Mouse (Mus musculus): ENCODE measurements around the gene Dek.

GRCm38 (mm10) chr13:47043833-47044616 is 62.0 kb downstream of the Dek start:
- TF ChIP-seq HCFC1 (IDR thresholded peaks at IDR 0.05; ENCODE audit: low read depth, low read length) (no peak), CTCF (IDR thresholded peaks at IDR 0.05 in 2 of 3, conservative IDR thresholded peaks at IDR 0.05 in 1 of 3; ENCODE audit: control insufficient read depth in 1 of 3, insufficient read depth in 1 of 3, low read depth in 2 of 3, low read length in 3 of 3, poor library complexity in 1 of 3, severe bottlenecking in 1 of 3) (no peak), TAL1 (IDR thresholded peaks at IDR 0.05; ENCODE audit: low read length) (no peak), POLR2A (IDR thresholded peaks at IDR 0.05; ENCODE audit: control insufficient read depth in 1 of 2, insufficient read depth in 1 of 2, low read depth in 1 of 2, low read length in 2 of 2, poor library complexity in 1 of 2) (no peak), ZC3H11A (IDR thresholded peaks at IDR 0.05; ENCODE audit: low read depth, low read length) (no peak), RCOR1 (IDR thresholded peaks at IDR 0.05; ENCODE audit: low read depth, low read length) (no peak), NRF1 (IDR thresholded peaks at IDR 0.05; ENCODE audit: insufficient read depth, low read depth, low read length, poor library complexity, severe bottlenecking) (no peak), ETS1 (IDR thresholded peaks at IDR 0.05; ENCODE audit: low read depth, low read length) (no peak), EP300 (IDR thresholded peaks at IDR 0.05; ENCODE audit: low read depth in 1 of 2, low read length in 2 of 2) (no peak), USF2 (IDR thresholded peaks at IDR 0.05; ENCODE audit: borderline replicate concordance in 1 of 2, insufficient read depth in 1 of 2, low read depth in 1 of 2, low read length in 2 of 2) (no peak), NELFE (IDR thresholded peaks at IDR 0.05; ENCODE audit: low read depth, low read length) (no peak), KAT2A (conservative IDR thresholded peaks at IDR 0.05; ENCODE audit: low read depth, low read length) (no peak), POLR2AphosphoS5 (IDR thresholded peaks at IDR 0.05; ENCODE audit: borderline replicate concordance, low read depth, low read length) (no peak), GATA1 (IDR thresholded peaks at IDR 0.05; ENCODE audit: low read depth, low read length) (no peak)

Measured in MEL (cell line).